Mouse (Mus musculus): ENCODE measurements around the gene Pphln1.
A peak's percentile ranks its signal among the peaks of the same experiment; 100 is the strongest.

Gene Pphln1

DNA sequence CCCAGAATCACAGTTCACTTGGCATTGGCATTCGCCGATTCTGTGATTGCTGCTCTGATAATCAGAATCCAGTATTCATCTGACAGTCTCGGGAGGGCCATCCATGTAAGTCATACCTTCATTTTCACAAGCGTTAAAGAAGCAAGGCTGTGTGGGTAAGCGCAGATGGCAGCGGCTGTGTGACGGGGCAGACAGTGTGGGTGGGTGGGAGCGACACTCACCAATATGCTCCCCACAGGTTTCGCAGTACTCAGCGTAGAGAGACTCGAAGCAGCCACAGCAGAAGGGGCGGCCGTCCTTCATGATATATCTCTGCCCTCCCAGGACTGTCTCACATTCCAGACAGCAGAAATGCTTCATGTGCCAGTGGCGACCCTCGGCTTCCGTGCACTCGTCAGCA, 106.7 kb downstream of the Pphln1 start:
- no peak for DNase-seq

DNA sequence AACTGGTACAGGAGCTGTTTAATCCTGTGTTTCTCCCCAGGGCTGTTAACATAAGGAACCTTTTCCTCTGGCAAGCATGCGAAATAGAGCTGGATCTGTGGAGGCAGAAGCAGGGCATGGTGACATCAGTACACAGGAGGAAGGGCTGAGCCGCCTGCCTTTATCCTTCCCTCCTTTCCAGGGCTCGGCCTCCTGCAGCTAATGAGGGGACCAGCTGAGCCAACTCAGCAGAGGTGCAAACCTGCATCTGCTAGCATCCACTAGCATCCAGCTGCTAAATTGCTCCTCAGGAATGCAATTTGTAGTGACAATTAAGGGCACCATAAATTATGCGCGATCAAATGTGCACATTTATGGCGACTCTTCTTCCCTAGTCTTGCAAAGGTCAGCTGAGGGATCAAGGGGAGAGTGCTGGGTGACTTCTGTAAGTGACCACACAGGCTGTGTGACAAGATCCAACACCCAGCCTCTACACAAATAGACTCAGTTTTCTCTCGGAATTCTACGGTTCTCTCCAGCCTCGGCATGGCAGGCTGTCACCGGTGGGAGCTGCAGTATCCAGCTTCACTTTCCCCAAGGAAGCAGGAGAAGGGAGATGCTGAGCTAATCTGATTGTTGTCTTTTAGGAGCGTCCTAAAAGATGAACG, 112.7 kb downstream of the Pphln1 start:
- no peak for DNase-seq

GRCm38 (mm10) chr15:93512437-93512836, 114.3 kb downstream of the Pphln1 start:
- DNase-seq, result no peak

DNA sequence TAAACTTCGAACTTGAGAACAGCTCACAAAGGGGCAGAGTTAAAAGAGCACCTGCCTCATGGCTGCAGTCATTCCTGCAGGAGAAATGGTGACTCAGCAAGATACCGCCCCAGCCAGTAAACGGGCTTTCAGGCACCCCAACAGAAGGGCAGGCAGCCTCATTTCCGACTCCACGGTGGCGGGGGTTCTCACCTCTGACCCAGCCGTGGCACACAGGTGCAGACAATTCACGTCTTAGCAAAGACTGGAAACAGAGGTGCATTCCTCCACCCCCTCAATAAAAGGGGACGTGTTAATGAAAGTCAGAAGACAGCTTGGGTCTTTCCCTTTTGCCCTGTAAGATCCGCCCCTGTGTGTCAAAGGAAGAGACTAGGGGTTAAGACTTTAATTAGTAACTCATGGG, 115.8 kb downstream of the Pphln1 start:
- no peak for DNase-seq

GRCm38 (mm10) chr15:93515316-93515715, 117.2 kb downstream of the Pphln1 start:
- DNase-seq, result no peak

DNA sequence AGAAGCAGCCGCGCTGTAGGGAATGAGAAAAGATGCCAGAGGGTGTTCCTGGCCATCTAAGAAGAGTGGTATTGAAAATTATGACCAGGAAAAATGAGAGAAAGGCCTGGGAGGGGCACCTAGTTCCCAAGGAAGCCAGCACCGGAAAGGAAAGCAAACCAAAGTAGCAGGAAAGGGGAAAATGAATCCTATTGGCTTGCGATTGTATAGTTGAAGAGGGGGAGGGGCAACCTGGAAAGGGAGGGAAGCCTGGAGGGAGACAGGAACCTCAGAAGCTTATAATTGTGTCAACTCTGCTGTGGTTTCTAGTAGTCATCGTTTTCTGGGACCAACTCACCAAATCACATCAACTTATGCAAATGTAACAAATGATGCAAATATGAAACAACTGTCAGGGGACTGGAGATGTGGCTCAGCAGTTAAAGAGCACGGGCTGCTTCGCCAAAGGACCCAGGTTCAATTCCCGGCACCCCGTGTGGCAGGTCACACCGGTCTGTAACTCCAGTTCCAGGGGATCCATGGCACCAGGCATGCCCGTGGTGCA, 118.9 kb downstream of the Pphln1 start:
- peak; percentile 57 for DNase-seq

GRCm38 (mm10) chr15:93518143-93518902, 120.2 kb downstream of the Pphln1 start:
- peak; percentile 76 for DNase-seq

DNA sequence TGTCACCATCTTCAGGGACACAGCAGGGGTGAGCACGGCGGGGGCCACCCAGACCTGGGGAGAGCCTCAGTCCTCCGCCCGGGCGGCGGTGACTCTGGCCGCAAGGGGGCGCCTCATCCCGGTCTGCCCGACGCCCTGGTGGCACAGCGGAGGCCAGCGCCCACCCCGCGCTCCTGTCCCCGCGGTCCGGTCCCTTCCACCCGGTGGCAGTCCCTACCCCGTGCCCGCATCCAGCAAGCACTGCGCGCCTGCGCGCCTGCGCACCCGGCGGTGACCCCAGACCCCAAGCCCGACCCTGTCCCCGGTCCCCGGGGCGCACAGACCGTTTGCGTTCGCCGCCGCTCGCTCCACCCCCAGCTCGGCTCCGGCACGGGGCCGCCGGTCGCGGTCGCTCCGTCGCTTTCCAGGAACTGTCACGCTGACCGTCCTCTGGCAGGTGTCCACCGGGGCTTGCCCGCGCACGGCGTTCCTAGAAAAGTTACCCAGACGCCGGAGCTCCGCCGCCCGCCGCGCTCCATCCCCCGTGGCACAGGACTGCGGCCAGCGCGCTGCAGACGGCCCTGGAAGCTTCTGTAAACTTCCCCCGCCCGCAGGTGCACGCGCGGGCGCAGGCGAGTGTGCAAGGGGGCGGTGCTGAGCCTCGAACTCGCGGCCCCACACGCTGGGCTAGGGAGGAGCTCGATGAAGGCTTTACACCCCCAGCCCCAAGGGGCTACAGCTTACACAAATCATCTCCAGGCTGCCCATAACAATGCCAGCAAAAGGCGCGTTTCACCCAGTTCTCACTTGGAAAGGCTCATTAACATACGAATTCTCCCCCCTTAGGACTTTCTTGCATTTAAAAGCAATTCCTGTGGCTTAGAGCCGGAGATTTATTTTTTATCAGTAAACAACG, 121.0 kb downstream of the Pphln1 start:
- peak; percentile 93 for DNase-seq

- DNase-seq, result peak; percentile 25
Observed at GRCm38 (mm10) chr15:93519836-93520826, 122.0 kb downstream of the Pphln1 start.

DNA sequence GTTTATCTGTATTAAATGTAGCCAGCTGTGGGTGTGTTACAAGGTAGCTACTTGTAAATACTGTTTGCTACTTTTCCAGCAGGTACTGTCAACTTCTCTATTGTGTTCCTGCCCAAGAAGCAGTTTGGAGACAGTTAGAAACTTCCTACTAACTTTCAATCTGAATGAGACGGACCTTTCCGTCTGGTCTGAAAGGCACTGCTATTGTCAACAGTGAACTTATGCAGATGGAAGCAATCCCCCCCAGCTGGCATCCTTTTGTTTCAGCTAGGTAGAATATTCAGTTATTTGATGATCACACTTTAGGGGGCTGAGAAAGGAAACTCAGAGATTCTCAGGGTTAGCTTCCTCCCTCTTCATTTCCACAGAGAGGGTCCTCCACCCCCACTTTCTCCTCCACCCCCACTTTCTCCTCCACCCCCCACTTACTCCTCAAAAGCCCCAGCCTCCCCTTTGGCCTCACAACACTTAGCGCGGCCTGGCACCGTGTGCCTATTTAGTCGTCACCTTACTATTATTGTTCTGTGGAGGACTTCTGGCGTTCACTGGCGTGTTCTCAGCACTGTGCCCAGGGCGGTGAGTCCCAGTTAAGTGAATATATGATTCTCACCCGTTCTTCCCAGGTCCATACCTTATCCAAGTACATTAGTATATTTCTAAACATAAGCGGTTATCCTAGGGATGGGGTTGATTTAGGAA, 123.1 kb downstream of the Pphln1 start:
- no peak for DNase-seq

DNA sequence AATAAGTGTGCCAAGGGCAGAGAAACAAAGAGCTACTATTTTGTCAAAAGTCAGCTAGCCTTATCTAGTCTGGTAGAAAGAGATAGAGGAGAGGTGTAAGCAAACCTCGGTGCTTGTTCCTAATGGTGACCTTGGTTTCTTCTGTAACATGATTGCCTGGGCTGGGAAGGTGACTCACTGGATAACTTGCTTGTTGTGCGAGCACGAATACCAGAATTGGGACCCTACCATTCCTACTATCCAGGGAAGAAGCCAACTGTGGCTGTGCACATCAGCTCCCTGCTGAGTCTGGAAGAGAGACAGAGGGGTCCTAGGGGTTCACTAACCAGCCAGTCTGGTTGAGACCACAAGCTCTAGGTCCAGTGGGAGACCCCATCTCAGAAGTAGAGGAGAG, 123.6 kb downstream of the Pphln1 start:
- DNase-seq, result no peak

DNA sequence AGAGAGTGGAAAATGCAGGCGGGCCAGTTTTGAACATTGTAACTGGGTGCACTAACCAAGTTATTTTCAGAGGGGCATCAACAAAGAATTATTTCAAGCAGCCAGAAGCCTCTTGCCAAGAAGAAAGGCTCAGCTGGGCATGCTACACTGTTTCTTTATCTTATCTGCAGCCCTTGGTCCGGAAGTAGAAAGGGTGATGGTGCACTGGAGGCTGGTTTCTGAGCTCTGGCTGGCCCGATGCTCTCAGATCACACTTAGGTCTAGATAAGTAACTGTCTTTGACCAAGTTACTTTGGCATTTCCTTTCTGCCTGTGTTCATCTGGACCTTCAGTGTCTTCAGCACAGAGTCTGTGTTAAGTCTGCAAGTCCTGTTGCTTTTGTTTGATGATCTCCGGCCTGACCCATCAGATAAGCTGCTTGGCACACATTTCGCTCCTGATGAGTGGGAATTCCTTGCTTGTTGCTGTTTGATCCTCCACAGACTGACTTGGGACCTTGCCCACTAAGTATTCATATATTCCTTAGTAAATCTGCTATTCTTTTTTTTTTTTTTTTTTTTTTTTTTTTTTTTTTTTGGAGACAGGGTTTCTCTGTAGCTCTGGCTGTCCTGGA, 127.3 kb downstream of the Pphln1 start:
- DNase-seq, result peak; percentile 44

DNA sequence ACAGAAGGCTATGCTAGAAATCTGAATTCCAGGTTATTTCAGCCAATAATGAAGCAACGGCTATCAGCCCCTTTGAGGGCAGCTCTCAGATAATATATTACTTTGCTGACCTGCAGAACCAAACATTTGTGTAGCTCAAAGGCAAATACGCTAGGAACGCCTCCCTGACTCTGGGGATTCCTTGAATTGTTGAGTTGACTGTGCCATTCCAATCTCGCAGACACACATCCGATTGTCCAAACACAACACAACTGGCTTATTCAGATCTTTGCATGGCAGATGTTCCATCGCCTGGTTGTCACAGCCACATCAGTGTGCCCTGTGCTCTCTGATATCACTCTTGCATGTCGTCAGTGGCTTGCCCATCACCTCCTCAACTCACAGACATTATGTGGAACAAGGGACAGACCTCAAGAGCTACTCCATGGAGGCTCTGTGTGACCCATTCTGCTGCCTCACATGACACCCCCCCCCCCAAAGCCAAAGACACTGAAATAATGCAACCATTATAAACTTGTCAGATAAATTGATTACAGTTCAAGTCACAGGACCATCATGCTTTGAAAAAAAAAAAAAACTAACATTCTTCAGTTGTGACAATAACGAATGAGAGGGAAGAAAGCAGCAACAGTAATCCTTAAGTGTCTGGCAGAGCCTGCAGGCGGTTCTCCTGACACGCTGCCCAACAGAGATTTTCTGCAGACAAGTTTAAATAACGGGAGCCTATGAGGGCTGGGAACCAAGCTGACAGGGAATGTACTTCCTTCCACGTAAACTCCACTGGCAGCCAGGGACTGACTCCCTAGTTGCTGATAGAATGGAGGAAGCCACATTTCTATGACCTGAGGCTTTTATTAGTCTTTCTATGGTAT, 131.9 kb downstream of the Pphln1 start:
- DNase-seq, result peak; percentile 38

- DNase-seq, result no peak
Observed at GRCm38 (mm10) chr15:93530703-93531032, 132.5 kb downstream of the Pphln1 start.

- DNase-seq, result no peak
Observed at GRCm38 (mm10) chr15:93536191-93536590, 138.0 kb downstream of the Pphln1 start.

DNA sequence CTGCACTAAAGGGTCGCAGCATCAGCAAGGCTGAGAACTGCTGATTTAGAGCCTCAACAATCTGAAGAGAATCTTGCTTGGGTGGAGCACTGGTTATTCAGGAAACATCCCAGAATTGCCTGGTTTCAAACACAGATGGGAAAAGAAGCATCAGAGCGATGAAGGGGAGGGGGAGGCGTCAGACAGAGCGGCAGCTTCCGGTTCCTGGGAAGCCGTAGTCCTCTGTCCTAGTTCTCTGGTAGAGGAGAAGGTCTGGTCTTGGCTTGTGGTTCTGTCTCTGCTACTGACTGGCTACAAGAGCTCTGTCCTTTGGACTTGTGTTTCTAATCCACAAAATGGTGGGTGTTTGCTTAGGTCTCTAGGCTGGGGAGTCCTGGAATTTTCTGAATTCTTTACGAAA, 139.6 kb downstream of the Pphln1 start:
- DNase-seq, result no peak

DNA sequence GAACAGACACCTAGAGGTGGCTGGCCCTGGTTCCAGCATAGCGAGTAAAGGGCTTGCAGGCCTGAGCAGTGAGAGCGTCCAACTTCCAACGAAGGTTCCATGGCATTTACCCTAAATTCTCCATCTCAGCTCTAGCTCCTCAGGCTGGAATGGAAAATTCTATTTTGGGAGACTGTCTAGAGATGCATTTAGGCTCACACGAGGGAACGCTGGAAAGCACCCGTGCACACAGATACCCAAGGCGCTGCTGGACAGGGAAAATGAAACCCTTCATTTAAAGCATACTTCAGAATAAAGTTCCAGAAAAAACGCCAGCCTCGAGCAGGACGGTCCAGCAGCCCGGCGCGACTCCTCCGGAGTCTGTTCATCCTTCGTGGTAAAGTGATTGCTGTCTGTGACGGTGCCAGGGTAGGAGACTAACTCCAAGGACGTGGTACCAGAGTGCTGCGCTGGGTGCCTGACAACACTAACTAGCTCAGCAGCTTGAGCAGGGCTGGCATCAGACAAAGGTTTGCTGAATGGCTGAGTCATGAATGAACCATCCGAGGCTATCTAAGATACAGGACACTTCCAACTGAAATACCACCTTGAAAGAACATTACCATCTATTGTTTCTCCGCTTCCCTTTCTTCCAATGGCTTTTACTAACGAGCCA, 140.5 kb downstream of the Pphln1 start:
- DNase-seq, result no peak

DNA sequence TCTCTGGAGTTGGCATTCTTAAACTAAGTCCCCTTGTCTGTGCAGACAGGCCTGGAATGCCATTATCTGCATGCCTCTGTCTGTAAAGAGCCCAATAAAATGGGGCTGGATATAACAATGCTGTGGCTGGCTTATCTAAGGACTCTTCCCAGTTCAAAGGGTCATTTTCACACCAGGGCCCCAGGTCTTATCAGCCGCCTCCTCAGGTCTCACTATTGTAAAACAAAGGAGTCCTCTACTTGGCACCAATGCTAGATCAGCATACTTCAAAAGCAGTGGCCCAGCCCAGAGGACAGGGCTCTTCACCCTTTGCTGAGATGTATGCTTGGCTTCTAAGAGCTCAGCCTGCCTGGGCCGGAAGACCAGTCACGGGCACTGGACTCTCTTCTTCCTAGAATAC, 141.3 kb downstream of the Pphln1 start:
- DNase-seq, result no peak

All from lung, postnatal 14 days (tissue).